Mouse (Mus musculus): Measurements from ENCODE around the gene Aspdh.

The Aspdh gene

DNA sequence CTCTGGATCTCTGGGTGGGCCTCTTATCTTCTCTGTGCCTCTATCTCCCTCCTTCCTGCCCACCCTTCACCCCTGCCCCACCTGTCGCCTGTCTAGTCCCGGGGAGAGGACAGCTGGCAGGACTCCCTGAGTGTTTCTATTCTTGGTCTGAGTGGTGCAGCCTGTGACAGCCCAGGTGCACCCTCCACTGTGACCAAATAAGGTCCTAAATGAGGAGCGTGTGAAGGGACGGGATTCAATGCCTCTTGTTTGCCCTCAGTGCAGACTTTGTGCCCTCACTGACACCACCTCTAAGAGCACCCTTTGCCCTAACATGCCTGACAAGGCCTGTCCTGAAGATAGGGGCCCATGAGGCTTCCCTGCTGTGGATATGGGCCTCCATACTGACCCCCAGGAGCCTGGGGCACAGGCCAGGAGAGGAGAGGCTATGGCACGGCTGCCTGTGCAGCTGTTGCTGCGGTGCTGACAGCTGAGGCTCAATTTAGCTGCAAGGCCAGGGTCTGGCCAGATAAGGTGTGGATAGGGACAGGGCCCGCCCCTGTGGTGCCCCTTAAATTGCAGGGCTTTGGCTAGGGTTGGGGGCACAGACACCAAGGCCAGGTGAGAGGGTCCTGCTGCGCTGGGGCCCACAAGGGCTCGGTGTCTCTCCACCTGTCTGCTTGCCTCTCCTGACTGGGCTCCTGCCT lies 7.9 kb downstream of the Aspdh start:
- DNase-seq, result peak; percentile 41

DNA sequence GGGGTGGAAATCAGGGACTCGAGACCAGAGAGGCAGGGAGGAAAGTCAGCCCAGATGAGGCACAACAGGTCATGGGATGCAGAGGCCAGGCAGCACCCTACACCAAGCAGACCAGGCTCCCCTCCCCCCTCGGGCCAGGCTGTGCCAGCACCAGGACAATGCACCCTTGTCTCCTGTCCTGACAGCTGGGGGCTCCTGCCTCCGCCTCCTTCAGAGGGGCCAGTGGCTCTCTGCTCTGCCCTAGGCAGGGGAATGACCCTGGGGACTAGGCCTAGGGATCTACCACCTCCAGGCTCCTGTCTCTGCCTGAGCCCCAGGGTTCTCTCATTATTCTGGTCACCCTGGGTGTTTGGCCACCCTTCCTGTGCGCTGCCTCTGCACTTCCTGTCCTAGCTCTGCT lies 9.2 kb downstream of the Aspdh start:
- no peak for DNase-seq

DNA sequence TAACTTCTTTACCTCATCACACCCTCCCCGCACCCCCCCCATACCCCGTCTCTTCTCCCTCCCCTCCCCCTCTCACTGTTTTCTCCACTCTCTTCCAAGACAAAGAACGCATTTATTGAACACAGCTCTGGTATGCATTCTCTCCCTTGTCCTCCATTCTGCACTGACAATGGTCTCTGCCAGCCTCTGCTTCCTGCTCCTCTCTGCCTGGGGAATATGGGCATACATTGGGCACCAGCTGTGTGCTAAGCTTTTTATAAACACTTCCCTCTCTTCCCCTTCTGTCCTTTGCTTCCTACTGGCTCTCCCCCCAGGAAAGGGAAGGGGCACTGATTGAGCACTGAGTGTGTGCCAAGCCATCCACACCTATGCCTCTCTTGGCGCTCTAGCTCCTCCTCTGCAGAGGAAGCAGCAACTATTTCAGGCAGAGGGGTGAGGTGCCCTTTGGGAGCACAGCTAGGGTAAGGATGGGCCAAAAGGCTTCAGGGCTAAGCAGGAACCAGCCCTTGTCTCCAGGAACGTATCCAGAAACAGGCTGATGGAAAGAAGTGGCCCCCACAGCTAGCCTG lies 9.9 kb downstream of the Aspdh start:
- no peak for DNase-seq

DNA sequence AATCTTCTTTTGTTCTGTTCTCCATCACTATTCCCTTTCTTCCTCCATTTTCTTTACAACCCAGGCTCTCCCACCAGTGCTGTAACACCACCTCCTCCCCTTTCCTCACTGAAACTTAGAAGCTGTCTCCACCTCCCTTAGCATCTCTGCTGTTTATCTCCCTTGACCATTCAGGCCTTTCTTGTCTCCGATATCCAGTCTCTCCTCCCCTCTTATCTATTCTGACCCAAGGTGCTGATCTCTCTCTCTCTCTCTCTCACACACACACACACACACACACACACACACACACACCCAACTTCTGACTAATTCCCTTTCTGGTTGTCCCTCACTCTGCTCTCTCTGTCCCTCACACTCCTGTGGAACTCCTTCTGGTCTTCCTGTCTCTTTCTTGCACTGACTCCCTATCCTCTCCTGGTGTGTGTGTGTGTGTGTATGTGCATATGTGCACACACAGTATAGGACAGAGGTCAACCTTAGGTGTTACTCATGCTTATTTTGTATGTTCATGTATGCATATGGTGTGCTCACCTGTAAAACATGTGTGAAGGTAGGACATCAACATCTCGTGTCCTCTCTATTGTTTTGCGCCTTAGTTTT lies 17.7 kb downstream of the Aspdh start:
- no peak for DNase-seq

GRCm38 (mm10) chr7:44484109-44484508 lies 18.9 kb downstream of the Aspdh start:
- no peak for DNase-seq

- DNase-seq, result peak; percentile 80
Observed at GRCm38 (mm10) chr7:44484841-44485571, 19.8 kb downstream of the Aspdh start.

GRCm38 (mm10) chr7:44485572-44486195 lies 20.5 kb downstream of the Aspdh start:
- DNase-seq, result no peak

DNA sequence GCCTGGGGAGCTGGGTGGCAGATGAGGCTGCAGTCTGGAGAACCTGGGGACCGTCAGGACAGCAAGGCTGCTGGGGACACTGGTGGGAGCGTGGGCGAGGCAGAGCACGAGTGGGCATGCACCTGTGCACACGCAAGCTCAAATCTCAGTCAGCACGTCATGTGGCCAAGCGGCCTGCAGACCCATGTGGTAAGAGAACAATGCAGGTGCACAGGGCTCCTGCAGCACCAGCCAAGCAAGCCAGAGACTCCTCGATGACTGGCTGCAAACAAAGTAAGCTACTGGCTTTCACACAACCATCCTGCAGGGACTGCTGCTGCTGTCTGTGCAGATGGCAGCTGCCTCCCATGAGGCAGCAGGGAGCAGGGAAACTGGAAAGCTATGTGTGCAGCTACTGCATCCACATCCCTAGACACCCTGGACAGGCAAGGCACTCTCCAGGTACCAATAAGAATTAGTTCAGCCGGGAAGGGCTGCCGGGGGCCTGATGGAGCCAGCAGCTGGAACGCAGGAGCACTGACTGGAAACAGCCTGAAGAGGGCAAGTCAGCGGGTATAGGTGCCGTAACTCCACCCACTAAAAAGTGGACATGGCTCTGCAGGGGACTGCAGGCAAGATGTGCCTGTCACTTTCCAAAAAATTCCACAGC lies 21.9 kb downstream of the Aspdh start:
- no peak for DNase-seq

- no peak for DNase-seq
Observed at GRCm38 (mm10) chr7:44487936-44488335, 22.7 kb downstream of the Aspdh start.

- no peak for DNase-seq
Observed at GRCm38 (mm10) chr7:44488545-44488944, 23.4 kb downstream of the Aspdh start.

- no peak for DNase-seq
Observed at GRCm38 (mm10) chr7:44490281-44490680, 25.1 kb downstream of the Aspdh start.

DNA sequence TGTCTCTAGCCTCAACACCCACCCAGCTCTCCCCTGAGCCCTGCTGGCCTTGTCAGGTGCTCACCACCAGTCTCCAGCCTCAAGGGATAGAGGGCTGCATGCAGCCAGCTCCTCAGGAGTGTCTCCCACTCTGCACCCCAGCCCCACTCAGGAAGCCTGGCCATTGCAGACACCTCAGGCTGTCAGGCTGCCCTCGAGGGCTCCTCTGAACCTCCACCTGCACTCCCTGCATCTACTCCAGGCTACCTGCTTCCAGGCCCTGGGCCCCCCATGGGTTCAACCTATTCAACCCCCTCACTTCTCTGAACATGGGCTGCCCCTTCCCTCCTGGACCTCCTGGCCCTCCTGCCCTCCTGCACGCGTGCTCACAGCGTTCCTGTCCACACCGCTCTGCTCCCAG lies 26.2 kb downstream of the Aspdh start:
- DNase-seq, result no peak

DNA sequence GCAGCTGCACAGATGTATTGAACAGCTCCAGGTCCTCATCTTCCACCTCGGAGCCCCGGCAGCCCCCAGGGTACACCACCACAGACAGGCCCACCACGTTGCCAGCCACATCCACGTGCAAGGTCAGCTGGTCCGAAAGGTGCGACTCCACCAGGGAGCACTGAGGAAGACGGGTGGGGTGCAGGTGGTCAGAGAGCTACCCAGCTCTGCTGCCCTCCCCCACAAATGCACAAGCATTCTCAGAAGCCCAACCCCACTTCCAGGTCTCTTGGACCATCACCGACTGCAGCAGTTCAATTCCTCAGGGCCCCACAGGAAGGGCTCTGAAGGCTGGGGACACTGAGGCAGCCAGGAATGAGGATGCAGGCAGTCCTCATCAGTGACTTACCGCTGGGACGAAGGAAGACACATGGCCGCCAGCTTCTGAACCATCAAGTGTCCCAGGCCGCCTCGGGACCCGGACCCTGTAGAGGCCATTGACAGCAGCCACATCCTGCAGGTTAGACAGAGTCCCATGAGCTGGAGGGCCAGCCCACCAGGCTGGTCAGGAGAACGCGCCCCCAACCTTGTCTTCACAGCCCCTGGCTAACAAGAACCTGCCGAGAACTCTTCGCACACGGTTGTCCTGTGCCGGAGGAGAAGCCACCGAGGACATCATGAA lies 27.1 kb downstream of the Aspdh start:
- DNase-seq, result no peak

GRCm38 (mm10) chr7:44494681-44495080 lies 29.5 kb downstream of the Aspdh start:
- no peak for DNase-seq

DNA sequence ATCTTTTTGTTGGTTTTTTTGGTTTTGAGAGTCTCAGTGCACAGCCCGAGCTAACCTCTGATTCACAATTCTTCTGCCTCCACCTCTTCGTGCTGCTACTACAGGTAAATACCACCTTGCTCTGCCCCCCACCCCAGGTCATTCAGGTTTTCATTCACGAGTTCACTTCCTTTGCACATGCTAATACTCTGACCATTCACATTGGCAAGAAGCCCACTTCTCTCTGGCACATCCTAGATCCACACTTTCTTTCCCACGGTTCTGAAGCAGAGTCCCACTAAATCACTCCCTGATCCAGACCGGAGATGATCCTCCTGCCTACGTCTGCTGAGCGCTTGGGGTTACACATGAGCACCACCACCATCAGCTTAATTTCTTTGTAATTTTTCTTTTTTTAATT lies 29.9 kb downstream of the Aspdh start:
- no peak for DNase-seq

DNA sequence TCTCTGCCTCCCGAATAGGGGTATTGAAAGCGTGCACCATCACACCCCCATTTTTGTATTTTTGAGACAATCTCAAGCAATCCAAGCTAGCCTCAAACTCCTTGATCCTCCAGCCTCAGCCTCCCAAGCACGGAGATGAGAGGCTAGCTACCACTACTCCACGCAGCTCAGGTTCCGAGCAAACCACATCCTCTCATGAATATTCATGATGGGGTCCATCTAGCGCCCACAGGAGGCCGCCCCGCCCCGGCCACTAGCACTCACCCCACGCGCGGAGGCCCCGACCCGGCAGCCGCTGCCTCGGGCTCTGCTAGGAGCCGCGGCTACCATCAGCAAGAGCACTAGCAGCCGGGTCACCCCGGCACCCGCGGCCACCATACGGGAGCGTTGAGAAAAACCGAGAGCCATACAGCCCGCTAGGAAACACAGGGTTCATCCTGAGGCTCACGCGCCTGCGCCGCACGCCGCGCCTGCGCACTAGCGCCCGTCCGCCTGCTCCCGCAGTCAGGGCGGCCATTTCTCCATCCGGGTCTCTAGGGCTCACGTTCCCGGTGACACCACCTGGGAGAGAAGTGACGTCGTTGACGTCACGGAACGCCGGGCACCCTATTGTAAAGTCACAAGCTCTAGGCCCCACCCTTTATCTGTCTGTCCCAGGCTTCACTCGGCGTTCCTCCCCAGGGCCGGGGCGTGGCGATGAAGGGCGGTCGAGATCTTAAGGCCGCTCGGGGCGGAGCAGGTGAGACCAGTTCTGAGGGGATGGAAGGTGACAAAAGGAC lies 31.0 kb downstream of the Aspdh start, which contains the start of the genes Emc10 and Fam71e1:
TSS of gene Emc10 (minus strand) at position 538 of the 779 bp plus-strand sequence.
TSS of gene Fam71e1 (plus strand) at position 590 of the 779 bp plus-strand sequence.
- DNase-seq, result peak; percentile 98

DNA sequence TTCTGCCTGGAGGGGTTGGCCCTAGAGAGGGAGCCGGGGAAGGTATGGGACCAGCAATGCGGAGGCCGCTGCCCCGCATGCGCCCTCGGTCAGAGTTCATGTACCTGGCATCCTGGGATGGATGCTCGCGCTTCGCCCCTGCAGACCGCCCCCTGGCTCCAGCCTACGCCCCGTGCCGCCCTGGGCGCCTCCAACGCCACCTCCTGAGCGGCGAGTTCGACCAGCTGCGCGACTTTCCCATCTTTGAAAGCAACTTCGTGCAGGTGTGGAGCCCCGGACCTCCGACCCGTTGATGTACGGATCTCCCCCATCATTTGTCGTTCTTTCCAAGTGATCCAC lies 31.5 kb downstream of the Aspdh start:
- DNase-seq, result no peak

- no peak for DNase-seq
Observed at GRCm38 (mm10) chr7:44497361-44498055, 32.3 kb downstream of the Aspdh start.

DNA sequence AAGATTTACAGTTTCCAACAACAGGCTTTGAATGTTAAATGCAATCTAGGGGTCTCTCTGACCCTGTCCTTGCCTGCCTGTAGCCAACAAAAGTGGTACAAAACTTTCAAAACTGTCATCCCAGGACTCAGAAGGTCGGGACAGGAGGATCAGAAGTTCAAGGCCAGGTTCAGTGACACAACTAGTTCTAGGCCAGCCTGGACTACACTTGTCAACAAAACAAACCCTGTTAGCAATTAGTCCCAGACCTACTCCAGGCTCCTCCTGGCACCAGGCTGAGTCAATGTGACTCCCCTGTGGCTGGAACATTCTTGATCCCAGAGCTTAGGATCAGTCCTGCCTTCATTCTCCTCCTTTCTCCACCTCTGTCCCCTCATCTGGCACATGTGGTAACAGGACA lies 33.7 kb downstream of the Aspdh start:
- DNase-seq, result no peak

- DNase-seq, result no peak
Observed at GRCm38 (mm10) chr7:44500046-44500445, 34.9 kb downstream of the Aspdh start.

All from lung, postnatal 36 days (tissue).